Mouse (Mus musculus): ENCODE results near the gene Acsbg2. TPM values are rescaled to one million over a fixed set of nuclear protein-coding genes. Genes with fewer than 3 reads are reported as not detected.
A peak's percentile ranks its signal among the peaks of the same experiment; 100 is the strongest.

The Acsbg2 gene
- total and polyA plus RNA-seq, 3 experiments: 0.09 to 0.59 (median 0.20) TPM

DNA sequence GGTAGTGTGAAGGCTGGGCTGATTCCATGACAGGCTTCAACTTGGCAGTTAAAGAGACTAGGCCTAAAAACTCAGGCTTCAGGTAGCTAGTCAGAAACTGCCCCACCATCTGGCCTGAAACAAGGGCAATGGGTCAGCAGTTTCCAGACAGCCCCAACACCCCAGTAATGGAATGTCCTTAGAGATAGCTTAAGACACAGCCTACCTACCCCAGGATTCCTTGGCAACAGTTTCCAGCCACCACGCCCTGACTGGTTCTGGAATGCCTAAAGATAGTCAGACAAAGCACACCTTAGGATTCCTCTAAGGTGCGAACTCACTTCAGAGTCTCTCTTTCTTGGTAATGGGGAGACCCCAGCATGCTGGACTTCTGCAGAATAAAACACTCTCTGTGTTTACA, 51.9 kb downstream of the Acsbg2 start:
- no peak for DNase-seq

DNA sequence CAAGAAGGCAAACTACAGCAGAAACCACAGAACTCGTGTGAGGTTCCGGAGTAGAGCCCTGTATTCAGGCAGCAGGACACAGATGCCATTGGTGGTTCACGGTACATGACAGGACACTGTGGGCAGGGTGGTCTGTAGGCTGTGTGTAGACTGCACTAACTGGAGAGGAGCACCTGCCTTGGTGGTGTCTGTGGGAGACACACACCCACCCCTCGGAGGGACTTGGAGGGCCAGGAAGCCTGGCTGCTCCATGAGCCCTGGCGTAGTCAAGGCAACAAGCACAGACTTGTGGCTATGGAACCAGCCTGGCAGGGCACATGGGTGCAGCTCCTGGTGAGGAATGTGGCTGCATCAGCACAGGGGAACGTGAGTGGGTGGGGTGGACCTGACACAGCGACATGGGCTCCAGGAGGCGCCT, 54.5 kb downstream of the Acsbg2 start:
- no peak for DNase-seq

DNA sequence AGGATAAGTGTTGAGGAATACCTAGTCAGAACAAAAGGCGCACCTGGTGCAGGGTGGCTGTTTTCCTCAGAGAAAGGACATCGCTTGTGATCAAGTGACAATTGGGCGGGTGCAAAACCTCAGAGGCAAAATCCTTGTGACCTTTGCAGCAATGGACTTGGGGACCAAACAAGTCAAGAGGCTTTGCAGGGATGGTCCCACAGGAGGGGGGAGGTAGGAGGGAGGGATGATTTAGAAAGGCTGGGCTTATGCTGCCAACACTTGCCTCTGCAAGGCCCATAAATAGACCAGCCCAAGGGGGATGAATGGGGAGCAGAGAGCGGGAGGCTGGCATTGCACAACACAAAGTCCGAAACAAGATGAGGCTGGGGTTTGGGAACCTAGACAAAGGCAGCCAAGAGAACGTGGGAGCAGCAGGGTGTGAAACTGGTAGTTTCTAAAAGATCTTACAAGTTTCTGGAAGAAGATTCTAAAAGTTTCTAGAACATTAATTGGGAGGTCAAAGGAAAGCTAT, 55.2 kb downstream of the Acsbg2 start:
- peak; percentile 26 for DNase-seq

DNA sequence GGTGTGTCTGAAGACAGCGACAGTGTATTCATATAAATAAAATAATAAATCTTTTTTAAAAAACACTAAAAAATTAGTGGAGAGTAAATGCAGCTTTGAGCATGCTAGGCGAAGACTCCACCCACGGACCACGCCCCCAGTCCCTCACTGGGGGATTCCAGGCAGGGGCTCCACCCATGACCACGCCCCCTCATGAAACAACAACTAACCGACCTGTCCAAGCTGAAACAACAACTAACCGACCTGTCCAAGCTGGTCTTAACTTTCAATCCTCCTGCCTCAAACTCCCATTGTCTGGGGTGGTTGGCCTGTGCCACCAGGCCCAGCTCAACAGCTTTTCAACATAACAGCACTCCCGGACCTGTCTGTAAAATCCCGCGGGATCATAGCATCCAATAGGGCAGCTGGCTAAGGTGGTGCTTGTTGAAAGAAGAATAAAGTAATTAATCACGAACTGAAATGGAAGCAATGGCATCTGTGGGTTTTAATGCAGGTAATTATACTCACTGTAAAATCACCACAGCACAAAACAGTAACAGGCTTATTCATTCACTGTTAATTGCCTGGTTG, 56.1 kb downstream of the Acsbg2 start:
- DNase-seq: no peak

DNA sequence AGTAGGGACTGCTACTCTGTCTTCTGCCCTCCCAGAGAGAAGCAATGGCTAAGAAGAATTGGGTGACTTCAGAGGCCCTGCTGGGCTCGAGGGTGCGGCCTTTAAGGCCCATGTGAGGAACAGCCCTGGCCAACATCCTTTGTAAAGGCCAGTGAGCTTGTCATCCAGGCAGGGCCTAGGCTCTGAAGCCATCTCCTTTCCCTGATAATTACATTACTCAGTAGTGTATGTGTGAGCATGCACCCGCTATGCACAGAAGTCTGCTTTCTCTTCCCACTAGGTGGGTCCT, 59.2 kb downstream of the Acsbg2 start:
- DNase-seq: no peak

DNA sequence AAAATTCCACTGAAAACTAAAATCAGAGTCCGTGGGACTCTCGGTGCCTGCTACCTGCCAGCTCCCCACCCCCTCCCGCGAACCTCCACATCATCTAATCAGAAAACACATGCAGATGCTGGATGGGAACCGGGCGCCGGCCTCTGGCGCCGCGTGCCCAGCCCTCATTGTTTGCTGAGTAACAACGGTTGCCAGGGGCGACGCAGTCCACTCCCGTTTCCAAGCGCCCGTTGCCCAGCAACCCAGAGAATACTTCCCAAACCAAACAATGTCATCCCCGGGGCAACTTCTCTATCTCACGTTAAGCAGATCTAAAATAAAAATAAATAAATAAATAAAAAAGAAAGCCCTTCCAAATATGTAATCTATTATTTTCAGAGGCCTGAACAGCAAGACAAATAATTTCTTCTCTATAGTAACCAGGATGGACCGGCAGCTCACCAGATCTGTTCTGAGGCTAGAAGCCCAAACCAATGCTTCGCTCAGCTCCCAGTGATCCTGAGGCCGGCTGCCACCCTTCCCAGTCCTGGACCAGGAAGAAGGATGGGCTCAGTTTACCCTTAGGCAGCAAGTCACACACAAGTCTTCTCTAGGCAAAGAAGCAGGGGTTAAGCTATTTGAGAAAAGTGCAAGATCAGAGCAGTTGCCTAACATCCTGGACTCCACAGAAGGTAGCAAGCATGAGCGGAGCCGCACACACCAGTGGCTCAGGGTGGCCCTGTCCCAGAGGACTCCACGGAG, 59.8 kb downstream of the Acsbg2 start:
- DNase-seq: peak; percentile 81

DNA sequence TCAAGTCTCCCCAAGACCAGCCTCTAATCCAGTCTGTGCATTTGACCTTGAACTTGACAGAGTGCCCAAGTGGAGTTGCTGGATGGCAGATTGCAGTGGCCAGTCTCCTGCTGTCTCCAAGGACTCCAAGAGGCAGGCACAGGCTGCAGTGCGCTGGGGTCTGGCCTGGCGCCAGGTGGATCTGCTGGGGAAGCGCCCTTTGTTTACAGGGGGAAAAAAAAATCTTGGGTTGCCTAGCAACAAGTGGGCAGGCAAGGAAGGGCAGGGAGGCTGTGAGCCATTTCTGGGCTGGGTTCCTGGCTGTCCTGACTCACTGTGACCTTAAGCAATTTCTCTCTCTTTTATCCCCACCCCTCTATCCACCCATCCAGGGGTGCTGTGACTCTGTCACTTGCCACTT, 64.0 kb downstream of the Acsbg2 start:
- DNase-seq: peak; percentile 98

DNA sequence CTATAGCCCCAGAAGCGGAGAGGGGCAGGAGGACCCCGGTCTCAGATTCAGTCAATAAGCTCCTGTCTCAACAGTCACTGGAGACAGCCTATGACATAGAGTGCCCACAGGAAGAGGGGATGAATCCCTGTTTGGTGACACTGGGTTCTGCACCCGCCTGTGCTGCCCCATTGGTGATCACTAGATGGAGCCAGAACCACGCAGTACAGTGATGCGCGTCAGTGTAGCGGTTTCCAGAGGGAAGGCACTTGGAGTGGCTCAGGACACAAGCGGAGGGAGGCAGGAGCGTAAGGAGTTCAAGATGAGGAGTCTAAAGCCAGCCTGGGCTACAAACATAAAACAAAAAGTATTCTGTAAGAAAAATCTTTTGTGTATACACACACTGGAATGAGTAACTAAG, 65.7 kb downstream of the Acsbg2 start:
- peak; percentile 88 for DNase-seq

DNA sequence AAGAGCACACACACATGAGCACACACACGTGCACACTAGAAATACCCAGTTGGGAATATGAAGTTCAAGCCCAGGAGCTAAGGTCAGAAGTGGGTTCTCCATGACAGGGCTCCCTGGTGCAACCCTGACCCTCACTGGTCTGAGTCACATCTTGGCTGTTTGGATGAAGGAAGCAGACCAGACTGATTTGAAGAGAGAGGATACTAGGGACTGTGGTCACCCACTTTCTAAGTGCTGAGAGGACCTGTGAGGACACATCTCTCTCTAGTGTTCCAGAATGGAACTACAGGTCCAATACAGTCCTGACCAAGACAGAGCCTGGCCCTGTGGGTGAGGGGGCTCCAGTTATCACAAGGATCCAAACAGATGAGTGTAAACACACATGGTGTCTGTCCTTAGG, 68.5 kb downstream of the Acsbg2 start:
- peak; percentile 70 for DNase-seq

DNA sequence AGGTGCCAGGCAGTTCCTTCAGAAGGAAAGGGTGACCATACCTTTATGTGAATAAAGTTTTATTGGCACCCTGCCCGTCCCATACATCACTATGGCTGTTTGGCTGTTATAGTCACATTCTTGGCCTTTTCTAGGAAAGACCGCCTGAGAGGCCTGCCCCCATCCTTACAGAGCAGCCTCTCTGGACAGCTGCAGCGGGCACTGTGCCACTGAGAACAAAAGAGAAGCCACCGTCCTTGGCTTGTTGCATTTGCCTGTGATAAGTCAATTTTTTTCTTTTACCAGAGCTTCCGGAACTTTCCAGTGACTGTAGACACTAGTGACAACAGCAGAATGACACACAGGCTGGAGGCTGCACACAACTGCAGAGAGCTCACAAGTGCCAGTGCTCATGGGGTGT, 69.3 kb downstream of the Acsbg2 start:
- DNase-seq: peak; percentile 81

DNA sequence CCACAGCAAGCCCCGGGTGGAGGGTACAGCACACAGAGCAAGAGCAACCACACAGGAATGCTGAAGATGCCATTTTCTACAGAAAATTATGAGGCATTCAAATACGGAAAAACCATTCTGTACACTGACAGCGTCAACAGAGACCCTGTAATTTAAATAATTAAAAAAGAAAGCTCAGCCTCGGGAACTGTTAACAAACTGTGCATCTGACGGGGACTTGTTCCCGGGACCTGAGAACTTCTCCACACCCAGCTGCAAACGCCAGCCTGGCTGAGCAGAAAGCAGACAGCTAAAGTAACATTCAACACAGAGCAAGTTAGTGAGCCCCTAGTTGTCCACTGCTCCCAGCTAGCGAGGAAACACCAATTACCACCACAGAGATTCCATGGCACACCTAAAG, 72.2 kb downstream of the Acsbg2 start:
- no peak for DNase-seq

DNA sequence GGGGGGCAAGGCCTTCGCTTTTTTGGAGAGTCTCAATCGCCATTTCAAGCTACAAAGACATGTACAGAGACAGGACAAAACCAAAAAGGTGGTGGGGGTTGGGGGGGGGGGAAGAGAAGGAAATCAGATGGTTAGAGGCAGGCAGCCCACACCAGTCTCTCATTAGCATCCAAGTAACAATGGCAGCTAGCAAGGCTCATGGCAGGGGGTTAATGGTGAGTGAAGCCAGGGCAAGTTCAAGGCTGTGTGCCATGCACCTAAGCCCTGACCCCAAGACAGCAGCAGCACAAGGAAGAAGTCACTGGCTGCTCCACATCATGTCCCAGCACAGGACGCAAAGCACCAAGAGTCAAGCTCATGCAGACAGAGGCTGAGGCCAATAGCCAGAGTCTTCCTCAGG, 75.0 kb downstream of the Acsbg2 start:
- DNase-seq: no peak

DNA sequence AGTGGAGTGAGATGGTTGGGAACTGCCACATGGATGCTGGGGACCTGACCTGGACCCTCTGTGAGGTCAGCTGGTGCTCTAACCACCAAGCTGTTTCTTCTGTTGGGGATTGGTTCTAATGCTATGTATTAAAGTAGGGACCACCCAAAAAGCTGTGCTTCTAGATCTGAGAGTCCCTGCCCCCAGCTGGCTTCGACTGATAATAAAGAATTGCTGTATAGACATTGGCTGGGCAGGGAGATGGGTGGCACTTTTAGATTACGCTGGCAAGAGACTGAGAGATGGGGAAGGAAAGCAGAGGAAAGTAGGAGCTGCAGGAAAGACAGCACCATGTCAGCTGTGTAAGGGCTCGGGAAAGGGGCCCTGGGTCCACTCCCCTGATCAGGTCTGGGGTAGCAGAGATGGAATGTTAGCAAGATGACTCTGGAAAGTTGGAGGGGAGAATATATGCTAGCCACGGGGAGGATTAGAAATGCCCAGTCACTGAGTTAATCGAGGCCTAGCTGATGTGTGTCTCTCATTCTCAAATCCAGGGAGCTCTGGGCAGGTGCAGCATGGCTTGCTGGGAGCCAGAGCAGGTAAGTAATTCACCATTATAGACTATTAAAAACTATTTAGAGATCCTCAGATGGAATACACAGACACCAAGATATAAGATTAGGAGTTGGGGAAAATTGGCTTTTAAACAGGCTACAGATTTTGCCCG, 80.5 kb downstream of the Acsbg2 start:
- DNase-seq: no peak

Other genes starting within 250 kb of the Acsbg2 start
- 100 to 1,000 TPM; 549 to 571 TPM for gene Lonp1, start 247.6 kb downstream of the Acsbg2 start, total RNA-seq (2021)
- 447 and 560 TPM in 2 replicates for gene Lonp1, start 247.6 kb downstream of the Acsbg2 start, polyA plus RNA-seq (2012; rRNA removed)
- 1 to 10 TPM; 1.1 to 6.6 TPM for gene Catsperd, start 246.3 kb downstream of the Acsbg2 start, total RNA-seq (2021)
- 1.4 and 1.9 TPM in 2 replicates for gene Catsperd, start 246.3 kb downstream of the Acsbg2 start, polyA plus RNA-seq (2012; rRNA removed)
- gene Ranbp3, start 201.2 kb downstream of the Acsbg2 start, total RNA-seq (2021): 10 to 100 TPM; 64.3 to 77.8 TPM
- gene Ranbp3, start 201.2 kb downstream of the Acsbg2 start, polyA plus RNA-seq (2012; rRNA removed): 82.4 and 97.1 TPM in 2 replicates
- 100 to 1,000 TPM; 263 to 339 TPM for gene Ndufa11, start 156.7 kb downstream of the Acsbg2 start, total RNA-seq (2021)
- 862 and 877 TPM in 2 replicates for gene Ndufa11, start 156.7 kb downstream of the Acsbg2 start, polyA plus RNA-seq (2012; rRNA removed)
- 10 to 100 TPM; 26.8 to 31.6 TPM for gene Vmac, start 156.4 kb downstream of the Acsbg2 start, total RNA-seq (2021)
- gene Vmac, start 156.4 kb downstream of the Acsbg2 start, polyA plus RNA-seq (2012; rRNA removed): 50.2 and 57.3 TPM in 2 replicates
- 1 to 10 TPM; 3.2 to 3.9 TPM for gene Nrtn, start 116.9 kb downstream of the Acsbg2 start, total RNA-seq (2021)
- gene Nrtn, start 116.9 kb downstream of the Acsbg2 start, polyA plus RNA-seq (2012; rRNA removed): 53.9 and 64.0 TPM in 2 replicates
- 10 to 100 TPM; 30.0 to 36.2 TPM for gene Dus3l, start 109.7 kb downstream of the Acsbg2 start, total RNA-seq (2021)
- gene Dus3l, start 109.7 kb downstream of the Acsbg2 start, polyA plus RNA-seq (2012; rRNA removed): 104 and 121 TPM in 2 replicates
- gene Prr22, start 104.2 kb downstream of the Acsbg2 start, total RNA-seq (2021): under 1 TPM; 0.43 to 0.73 TPM
- 4.7 and 5.6 TPM in 2 replicates for gene Prr22, start 104.2 kb downstream of the Acsbg2 start, polyA plus RNA-seq (2012; rRNA removed)
- 1 to 10 TPM; 5.7 to 7.8 TPM for gene Rfx2, start 43.4 kb downstream of the Acsbg2 start, total RNA-seq (2021)
- gene Rfx2, start 43.4 kb downstream of the Acsbg2 start, polyA plus RNA-seq (2012; rRNA removed): 12.3 and 13.4 TPM in 2 replicates
- gene 1700061G19Rik, start 1.0 kb upstream of the Acsbg2 start, total RNA-seq (2021): 1 to 10 TPM; 2.7 to 5.1 TPM
- gene 1700061G19Rik, start 1.0 kb upstream of the Acsbg2 start, polyA plus RNA-seq (2012; rRNA removed): 0.07 and 0.13 TPM in 2 replicates
- 10 to 100 TPM; 32.9 to 46.8 TPM for gene Mllt1, start 61.0 kb upstream of the Acsbg2 start, total RNA-seq (2021)
- 54.8 and 55.0 TPM in 2 replicates for gene Mllt1, start 61.0 kb upstream of the Acsbg2 start, polyA plus RNA-seq (2012; rRNA removed)
- under 1 TPM in 1 of 2 experiments, not detected in 1; 0.23 TPM for gene Acer1, start 107.7 kb upstream of the Acsbg2 start, total RNA-seq (2021)
- 0.42 and 0.51 TPM in 2 replicates for gene Acer1, start 107.7 kb upstream of the Acsbg2 start, polyA plus RNA-seq (2012; rRNA removed)
- gene Clpp, start 115.9 kb upstream of the Acsbg2 start, total RNA-seq (2021): 100 to 1,000 TPM; 118 to 140 TPM
- gene Clpp, start 115.9 kb upstream of the Acsbg2 start, polyA plus RNA-seq (2012; rRNA removed): 378 and 412 TPM in 2 replicates
- 10 to 100 TPM; 58.3 to 81.0 TPM for gene Alkbh7, start 122.9 kb upstream of the Acsbg2 start, total RNA-seq (2021)
- 182 and 186 TPM in 2 replicates for gene Alkbh7, start 122.9 kb upstream of the Acsbg2 start, polyA plus RNA-seq (2012; rRNA removed)
- not detected for gene Pspn, start 125.6 kb upstream of the Acsbg2 start, total RNA-seq (2021)
- gene Pspn, start 125.6 kb upstream of the Acsbg2 start, polyA plus RNA-seq (2012; rRNA removed): 1.9 TPM in 2 replicates
- 10 to 100 TPM; 55.8 to 57.3 TPM for gene Gtf2f1, start 136.8 kb upstream of the Acsbg2 start, total RNA-seq (2021)
- 23.8 and 28.5 TPM in 2 replicates for gene Gtf2f1, start 136.8 kb upstream of the Acsbg2 start, polyA plus RNA-seq (2012; rRNA removed)
- gene Gm17949, start 137.0 kb upstream of the Acsbg2 start, total RNA-seq (2021): not detected
- gene Gm17949, start 137.0 kb upstream of the Acsbg2 start, polyA plus RNA-seq (2012; rRNA removed): not detected in 2 replicates
- 10 to 100 TPM; 76.9 to 88.8 TPM for gene Khsrp, start 157.1 kb upstream of the Acsbg2 start, total RNA-seq (2021)
- gene Khsrp, start 157.1 kb upstream of the Acsbg2 start, polyA plus RNA-seq (2012; rRNA removed): 145 and 160 TPM in 2 replicates
- gene Slc25a41, start 167.2 kb upstream of the Acsbg2 start, total RNA-seq (2021): not detected
- gene Slc25a41, start 167.2 kb upstream of the Acsbg2 start, polyA plus RNA-seq (2012; rRNA removed): 0.18 TPM in 1 of 2 replicates, not detected in the other
- 1 to 10 TPM in 1 of 2 experiments, under 1 TPM in 1; 0.63 to 1.8 TPM for gene Crb3, start 184.7 kb upstream of the Acsbg2 start, total RNA-seq (2021)
- gene Crb3, start 184.7 kb upstream of the Acsbg2 start, polyA plus RNA-seq (2012; rRNA removed): 1.1 and 1.5 TPM in 2 replicates
- gene Slc25a23, start 185.4 kb upstream of the Acsbg2 start, total RNA-seq (2021): 10 to 100 TPM; 75.8 to 87.5 TPM
- gene Slc25a23, start 185.4 kb upstream of the Acsbg2 start, polyA plus RNA-seq (2012; rRNA removed): 72.0 and 94.5 TPM in 2 replicates
- gene Dennd1c, start 204.1 kb upstream of the Acsbg2 start, total RNA-seq (2021): 1 to 10 TPM; 1.8 TPM
- gene Dennd1c, start 204.1 kb upstream of the Acsbg2 start, polyA plus RNA-seq (2012; rRNA removed): 2.8 and 3.3 TPM in 2 replicates
- gene Tubb4a, start 213.3 kb upstream of the Acsbg2 start, total RNA-seq (2021): 1 to 10 TPM; 5.7 to 7.7 TPM
- gene Tubb4a, start 213.3 kb upstream of the Acsbg2 start, polyA plus RNA-seq (2012; rRNA removed): 3.1 and 3.8 TPM in 2 replicates
- under 1 TPM; 0.45 to 0.72 TPM for gene Tnfsf9, start 230.9 kb upstream of the Acsbg2 start, total RNA-seq (2021)
- 1.2 and 1.8 TPM in 2 replicates for gene Tnfsf9, start 230.9 kb upstream of the Acsbg2 start, polyA plus RNA-seq (2012; rRNA removed)